Mouse (Mus musculus) megakaryocyte, embryonic 14.5 days (primary cell): Measurements from ENCODE around the gene Tmem208.

Experiments
- FLI1 ChIP-seq: IDR thresholded peaks from 2 replicates; pipeline ENCODE4 v1.6.1; 2012; ENCODE audit warnings: low read length, inconsistent platforms, mixed read lengths
- GATA1 ChIP-seq: IDR thresholded peaks from 3 replicates; pipeline ENCODE4 v1.6.1; 2012; ENCODE audit warnings: mixed read lengths, low read length, inconsistent platforms, borderline replicate concordance

GRCm38 (mm10) chr8:105278911-105279334, 47.2 kb upstream of the Tmem208 start:
- no peak for TF ChIP-seq GATA1
- TF ChIP-seq FLI1 = no peak
